Mouse (Mus musculus) urinary bladder, adult 18-20 months (tissue): ENCODE measurements around the gene Rptor.
A peak's percentile ranks its signal among the peaks of the same experiment; 100 is the strongest.

Experiments
- DNase-seq, 2 experiments: peaks; one replicate each; pipeline ENCODE4 v3.0.0; 2022; ENCODE audit warnings: low spot score in 2 of 2, mixed read lengths in 2 of 2

Rptor gene

GRCm38 (mm10) chr11:119687966-119688365 lies 85.3 kb downstream of the Rptor start:
- no peak for DNase-seq

DNA sequence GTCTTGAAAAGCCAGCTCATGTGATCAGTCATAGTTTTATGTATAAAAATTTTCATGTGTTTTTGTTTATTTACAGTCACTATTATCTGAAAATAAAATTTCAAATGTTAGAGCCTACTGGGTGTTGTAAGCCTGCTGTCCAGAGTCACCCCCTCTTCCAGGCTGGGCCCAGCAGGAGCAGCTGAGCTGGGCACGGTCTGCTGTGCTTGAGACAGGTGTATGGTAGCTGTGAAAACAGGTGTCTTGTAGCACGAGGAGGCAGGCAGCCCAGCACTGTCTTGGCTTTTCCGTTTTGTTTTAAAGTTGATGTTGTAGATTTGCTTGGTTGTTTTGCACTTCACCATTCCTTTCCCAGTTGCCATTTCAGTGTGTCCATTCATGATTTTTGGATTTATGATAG lies 87.2 kb downstream of the Rptor start:
- DNase-seq, result no peak

GRCm38 (mm10) chr11:119692196-119692910 lies 89.6 kb downstream of the Rptor start:
- no peak for DNase-seq

DNA sequence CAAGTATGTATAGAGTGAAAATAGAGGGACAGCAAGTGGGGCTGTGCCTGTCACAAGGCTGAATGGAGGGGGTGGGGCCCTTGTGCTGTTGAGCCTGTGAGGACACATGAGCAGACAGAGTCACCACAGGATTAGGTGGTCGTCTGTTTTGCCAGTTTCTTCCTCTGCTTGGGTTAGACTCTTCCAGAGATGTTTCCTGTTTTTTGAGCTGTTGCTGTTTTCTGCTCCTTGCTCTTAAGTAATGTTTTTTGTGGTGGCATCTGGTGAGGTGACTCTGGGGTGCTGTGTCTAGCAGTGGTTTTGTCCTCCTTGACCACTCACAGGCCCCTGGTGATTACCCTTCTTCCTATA lies 90.2 kb downstream of the Rptor start:
- DNase-seq, result no peak

DNA sequence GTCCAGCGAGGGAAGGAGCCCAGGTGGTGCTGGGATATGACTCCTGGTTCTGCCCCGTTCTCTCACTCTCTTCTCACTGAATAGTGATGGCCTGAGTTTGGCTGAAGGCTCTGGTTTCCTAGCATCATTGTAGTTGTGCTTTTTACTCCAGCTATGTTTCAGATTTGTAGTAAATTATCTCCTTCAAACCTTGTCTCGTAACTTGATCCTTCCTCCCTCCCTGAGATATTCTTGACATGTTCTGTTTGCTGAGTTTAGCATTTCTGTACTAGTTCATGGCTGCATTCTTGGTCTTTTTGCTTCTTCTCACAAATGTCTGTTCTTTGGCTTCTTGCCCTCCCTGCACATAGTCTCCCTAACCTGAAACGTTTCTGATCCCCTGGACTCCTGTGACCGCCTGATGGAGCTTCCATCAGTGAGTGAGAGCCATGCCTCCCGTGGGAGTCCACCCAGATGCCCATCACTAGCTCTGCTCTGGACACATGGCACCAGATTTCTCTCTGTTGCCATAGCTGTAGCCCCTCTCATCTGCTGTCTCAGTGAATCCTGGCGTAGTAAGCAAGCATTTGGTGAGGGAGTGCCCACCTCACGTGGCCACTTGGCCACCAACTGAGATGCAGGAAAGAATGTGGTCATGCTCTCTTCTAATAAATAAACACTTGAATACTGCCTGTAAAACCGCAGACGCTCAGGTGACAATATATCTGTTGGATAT lies 91.6 kb downstream of the Rptor start:
- no peak for DNase-seq

GRCm38 (mm10) chr11:119696401-119696800 lies 93.7 kb downstream of the Rptor start:
- DNase-seq, result no peak

GRCm38 (mm10) chr11:119705381-119706066 lies 102.8 kb downstream of the Rptor start:
- no peak for DNase-seq

DNA sequence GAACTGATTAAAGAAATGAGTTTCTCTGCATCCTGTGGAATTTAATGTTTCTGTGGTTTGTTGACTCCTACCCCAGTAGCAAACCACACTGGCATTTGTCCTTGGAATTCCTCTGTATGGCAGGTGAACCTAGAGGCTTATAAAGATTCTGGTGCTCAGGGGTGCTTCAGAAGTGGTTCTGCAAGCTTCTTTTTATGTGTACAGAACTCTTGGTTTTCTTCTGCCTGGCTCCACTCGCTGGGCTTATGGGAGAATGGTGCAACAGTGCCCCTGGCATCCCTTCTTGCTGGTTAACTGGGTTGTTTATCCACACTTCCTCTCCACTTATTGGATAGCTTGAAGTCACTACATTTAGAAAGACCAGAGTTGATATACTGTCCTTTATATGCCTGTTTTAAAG lies 104.6 kb downstream of the Rptor start:
- DNase-seq, result no peak

- no peak for DNase-seq
Measured at GRCm38 (mm10) chr11:119709239-119709638, 106.5 kb downstream of the Rptor start.

DNA sequence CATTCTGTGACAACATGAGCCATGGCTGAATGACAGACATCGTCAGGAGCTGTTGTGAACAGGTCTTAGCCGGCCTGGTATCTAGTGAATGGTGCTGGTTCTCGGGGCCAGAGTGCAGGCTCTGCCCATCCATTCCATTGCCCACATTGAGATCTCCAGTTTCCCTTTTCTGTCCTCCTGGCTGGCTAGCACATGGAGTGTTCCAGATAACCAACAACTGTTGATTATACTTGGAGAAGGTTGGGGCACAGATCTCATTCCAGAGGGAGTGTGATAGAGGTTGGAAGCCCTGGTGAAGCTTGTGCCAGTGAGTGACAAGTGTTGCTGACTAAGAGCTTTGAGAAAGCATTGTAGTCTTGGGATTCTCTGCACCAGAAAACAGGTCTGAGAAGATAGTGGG lies 107.6 kb downstream of the Rptor start:
- DNase-seq, result no peak

DNA sequence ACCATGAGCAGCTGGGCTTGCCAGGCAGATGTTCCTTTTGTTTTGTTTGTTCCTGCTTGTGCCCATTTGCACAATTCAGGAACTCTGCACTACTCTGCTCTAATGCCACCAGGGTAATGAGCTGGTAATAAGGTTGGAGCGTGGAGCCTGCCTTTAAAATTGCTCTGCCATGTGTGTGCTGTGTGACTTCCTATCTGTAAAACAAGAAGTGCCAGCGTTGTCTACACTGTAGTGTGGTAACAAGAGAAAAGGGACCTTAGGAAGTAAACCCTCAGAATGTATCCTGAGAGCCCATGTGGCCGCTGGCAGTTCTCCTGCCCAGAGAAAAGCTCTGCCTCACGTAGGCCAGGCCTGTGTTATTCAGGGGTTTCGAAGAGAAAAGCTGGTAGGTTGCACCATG lies 108.1 kb downstream of the Rptor start:
- DNase-seq, result no peak

- DNase-seq, result no peak
Measured at GRCm38 (mm10) chr11:119715437-119715836, 112.7 kb downstream of the Rptor start.

- no peak for DNase-seq
Measured at GRCm38 (mm10) chr11:119715841-119716596, 113.3 kb downstream of the Rptor start.

DNA sequence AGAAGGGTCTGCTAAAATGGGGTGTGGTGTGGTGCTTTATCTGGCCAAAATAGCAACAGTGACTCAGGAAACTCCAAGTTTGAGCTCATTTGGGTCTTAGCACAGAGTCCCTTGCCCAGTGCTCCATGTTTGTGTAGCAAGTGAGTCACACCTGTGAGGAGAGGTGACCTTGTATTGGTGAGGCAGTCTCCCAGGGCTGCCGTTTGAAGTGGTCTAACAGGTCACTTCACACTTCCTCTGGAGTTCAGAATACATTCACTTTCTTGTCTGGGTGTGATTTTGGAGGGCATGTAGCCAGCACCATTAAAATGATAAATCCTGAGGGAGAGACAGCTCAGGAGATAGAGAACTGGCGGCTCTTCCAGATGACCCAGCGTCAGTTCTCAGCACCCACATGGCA lies 115.4 kb downstream of the Rptor start:
- no peak for DNase-seq

DNA sequence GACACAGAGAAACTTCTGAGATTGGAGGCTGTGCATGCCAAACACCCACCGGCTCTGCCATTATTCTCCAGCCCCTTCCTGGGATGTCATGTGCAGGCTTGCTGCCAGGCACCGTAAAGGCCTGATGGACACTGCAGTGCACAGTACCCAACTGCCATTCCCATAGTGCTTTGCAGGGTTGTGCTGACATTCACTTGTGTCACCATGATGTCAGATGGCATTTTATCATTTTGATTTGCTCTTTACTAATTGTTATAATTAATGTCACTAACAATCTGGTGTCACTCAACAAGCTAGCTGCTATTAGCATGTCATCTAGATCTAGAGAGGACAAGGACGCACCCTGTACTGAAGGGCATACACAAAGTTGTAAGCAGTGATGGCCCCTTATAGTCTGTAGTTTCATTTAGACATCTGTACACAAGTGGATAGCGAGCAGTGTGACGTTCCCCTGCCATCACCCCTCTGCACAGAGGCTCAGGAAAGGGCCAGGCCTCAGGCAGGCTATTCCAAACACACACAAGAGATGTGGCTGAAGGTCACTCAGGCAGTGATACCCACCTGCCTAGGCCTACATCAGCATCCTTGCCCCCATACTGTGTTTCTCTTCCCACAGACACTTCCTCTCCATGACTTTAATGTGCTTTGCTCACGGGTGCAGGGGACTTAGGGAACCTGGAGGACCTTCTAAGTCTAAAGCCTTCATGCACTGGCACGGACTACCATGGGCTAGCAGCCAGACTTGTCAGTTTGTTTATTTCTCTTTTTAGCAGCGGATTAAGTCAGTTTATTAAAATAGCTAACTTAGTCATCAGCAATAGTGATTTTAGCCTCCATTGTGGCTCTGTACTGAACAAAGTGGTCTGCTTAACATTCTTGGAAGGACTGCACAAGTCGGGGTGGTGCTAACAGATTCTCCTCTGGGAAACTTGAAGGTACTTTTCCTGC lies 117.7 kb downstream of the Rptor start:
- peak in 1 of 2 experiments; percentile 31 for DNase-seq

- no peak for DNase-seq
Measured at GRCm38 (mm10) chr11:119724709-119725108, 122.0 kb downstream of the Rptor start.

GRCm38 (mm10) chr11:119731382-119731781 lies 128.7 kb downstream of the Rptor start:
- DNase-seq, result no peak

DNA sequence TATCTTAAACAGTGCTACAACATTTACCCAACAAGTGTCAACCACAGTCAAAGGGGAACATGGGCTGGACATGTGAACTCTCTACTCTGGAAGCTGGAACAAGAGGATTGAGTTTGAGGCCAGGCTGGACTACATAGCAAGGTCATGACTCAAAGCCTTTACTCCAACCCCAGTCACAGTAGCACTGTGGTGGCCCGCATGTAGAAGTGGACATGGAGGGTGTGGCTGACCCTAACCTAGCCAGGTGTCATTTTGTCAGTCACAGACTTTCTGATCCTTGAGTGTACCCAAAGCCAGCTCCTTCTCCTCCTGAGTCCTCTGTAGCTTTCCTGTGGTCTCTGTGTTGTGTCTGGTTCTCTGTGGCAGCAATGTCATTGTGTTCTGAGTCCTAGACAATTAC lies 129.7 kb downstream of the Rptor start:
- no peak for DNase-seq

- no peak for DNase-seq
Measured at GRCm38 (mm10) chr11:119732961-119733656, 130.4 kb downstream of the Rptor start.

DNA sequence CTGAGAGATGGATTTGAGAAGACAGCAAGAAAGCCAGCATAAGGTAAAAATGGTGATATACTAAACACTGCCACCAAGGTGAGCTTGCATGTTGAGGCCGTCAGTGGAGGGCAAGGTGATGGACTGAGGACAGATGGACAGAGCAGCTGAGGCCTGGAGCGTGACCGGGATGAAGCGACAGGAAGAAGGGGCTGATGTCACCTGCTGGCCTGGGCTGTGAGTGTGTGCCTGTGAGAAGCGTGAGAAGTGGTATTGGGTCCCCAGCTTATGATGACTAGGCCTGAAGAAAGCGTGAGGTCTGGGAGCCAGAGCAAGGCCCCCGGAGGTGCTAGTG lies 130.9 kb downstream of the Rptor start:
- DNase-seq, result no peak

DNA sequence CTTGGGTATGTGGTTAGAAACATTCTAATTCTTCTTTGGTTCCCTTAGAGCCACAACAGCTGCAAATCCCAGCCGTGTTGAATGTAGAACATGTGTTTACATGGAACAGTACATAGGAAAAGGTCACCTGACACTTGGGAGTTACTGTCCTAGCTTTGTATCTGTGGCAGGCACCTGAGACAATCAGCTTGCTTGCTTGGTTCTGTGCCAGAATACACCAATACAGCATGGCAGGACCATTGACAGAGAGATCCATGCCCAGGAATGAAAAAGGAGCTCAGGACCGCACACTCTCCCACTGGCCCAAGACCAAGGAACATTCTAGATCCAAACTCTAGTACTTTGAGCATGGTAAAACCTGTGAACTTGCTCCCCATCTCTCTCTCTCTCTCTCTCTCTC lies 132.4 kb downstream of the Rptor start:
- no peak for DNase-seq
